Mouse (Mus musculus): ENCODE data around the gene Camsap1. TPM values are rescaled to one million over a fixed set of nuclear protein-coding genes. Genes with fewer than 3 reads are reported as not detected.
A peak's percentile ranks its signal among the peaks of the same experiment; 100 is the strongest.

The Camsap1 gene
- 12.2 TPM for polyA plus RNA-seq (2012; fragmentation: generic; extraction: Trizol)
- long read RNA-seq, experiment 1, partial matches to known transcripts: 3 of 11 reads
- long read RNA-seq, experiment 1, other reads (novel, unspliced or antisense): 8 of 11 reads
- long read RNA-seq, experiment 2, full-length matches to known transcripts: 1 of 20 reads
- long read RNA-seq, experiment 2, partial matches to known transcripts: 1 of 20 reads
- long read RNA-seq, experiment 2, other reads (novel, unspliced or antisense): 18 of 20 reads

DNA sequence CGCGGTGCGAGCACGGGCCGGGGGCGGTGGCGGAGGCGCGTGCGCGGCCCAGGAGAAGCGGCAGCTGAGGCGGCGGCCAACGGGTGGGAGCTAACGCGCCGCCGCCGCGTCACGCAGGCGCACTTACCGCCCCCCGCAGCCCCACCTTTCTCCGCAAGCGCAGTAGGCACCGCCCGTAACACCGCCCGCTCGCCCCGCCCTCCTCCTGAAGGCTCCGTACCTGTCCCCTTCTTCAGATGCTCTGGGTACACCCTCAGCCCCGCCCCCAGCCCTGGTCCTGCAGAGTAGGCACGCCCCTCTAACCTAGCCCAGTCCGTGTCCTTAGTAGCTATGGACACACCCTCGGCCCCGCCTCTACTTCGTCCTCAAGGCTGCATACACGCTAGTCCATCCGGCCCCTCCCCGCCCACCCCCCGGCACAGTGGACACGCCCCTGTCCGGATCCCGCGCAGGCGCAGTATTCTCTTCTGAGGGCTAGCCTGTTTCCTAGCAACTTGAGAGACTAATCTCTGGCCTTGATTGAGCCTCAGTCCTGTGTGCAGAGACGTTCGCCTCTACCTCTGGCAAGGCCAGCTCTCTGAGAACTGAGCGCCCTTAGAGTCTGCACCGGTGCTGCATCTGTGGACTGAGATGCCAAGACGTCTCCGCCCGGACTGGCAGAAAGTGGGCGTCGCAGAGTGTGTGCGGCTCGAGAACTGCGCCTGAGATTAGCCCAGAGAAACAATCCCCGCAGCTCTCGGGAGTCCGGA is at the start of gene Camsap1:
TSS of gene Camsap1 (minus strand) at position 124 of the 749 bp plus-strand sequence.
- Histone ChIP-seq H3K27me3 (ENCODE audit: control insufficient read depth, insufficient read depth, insufficient read length) (no peaks in the 10 kb centered on the region), H3K79me2 (ENCODE audit: control insufficient read depth, insufficient read depth) (peaks cover 45% of the 10 kb centered on the region), H3K4me3 (ENCODE audit: insufficient read depth, poor library complexity, severe bottlenecking) (peak within 1 kb of the TSS; percentile 97), H3K79me3 (ENCODE audit: low read depth) (peaks cover 42% of the 10 kb centered on the region), H3K36me3 (ENCODE audit: control insufficient read depth, insufficient read depth) (peaks cover 17% of the 10 kb centered on the region), H3ac (ENCODE audit: control insufficient read depth, insufficient read length, low read depth) (peak within 1 kb of the TSS; percentile 85)
- TF ChIP-seq MYOG (IDR thresholded peaks at IDR 0.05; ENCODE audit: control insufficient read depth, extremely low read depth, insufficient read length): no peak

DNA sequence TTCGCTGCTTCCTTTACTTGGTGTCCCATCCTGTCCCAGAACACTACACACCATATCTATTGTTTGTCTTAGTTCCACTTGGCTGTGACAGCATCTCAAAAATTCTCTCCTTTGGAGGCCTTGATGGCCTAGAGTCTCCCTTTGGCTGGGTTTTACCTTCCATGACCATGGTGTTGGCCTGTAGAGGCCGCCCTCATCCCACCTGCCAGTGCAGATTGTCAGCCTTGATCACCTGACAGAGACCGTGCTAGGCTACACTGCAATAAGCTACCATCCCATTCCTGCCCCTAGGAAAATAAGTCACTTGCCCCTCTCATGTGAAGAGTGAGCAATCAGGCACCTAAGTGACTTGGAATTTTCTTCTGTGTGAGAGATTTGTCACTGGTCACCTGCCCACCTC is 47.2 kb upstream of the Camsap1 start:
- Histone ChIP-seq H3K36me3 (ENCODE audit: control insufficient read depth, insufficient read depth) (no peaks in the 10 kb centered on the region), H3K27me3 (ENCODE audit: control insufficient read depth, insufficient read depth, insufficient read length) (peaks cover 64% of the 10 kb centered on the region), H3K79me3 (ENCODE audit: low read depth) (no peaks in the 10 kb centered on the region), H3ac (ENCODE audit: control insufficient read depth, insufficient read length, low read depth) (no peak overlapping the region), H3K4me3 (ENCODE audit: insufficient read depth, poor library complexity, severe bottlenecking) (no peak overlapping the region), H3K79me2 (ENCODE audit: control insufficient read depth, insufficient read depth) (no peaks in the 10 kb centered on the region)
- TF ChIP-seq MYOD1 (IDR thresholded peaks at IDR 0.05; ENCODE audit: control insufficient read depth, insufficient read length, low read depth): no peak
- TF ChIP-seq MYOG (IDR thresholded peaks at IDR 0.05; ENCODE audit: control insufficient read depth, extremely low read depth, insufficient read length): no peak
- TF ChIP-seq USF1 (IDR thresholded peaks at IDR 0.05; ENCODE audit: low read depth): no peak
- no peak for TF ChIP-seq CEBPB (IDR thresholded peaks at IDR 0.05; ENCODE audit: low read depth)
- no peak for TF ChIP-seq MAX (IDR thresholded peaks at IDR 0.05)
- TF ChIP-seq CTCF (IDR thresholded peaks at IDR 0.05; ENCODE audit: control insufficient read depth, insufficient read depth, insufficient read length): no peak
- TF ChIP-seq FOSL1 (IDR thresholded peaks at IDR 0.05; ENCODE audit: insufficient read depth, low read length, poor library complexity, severe bottlenecking): no peak

DNA sequence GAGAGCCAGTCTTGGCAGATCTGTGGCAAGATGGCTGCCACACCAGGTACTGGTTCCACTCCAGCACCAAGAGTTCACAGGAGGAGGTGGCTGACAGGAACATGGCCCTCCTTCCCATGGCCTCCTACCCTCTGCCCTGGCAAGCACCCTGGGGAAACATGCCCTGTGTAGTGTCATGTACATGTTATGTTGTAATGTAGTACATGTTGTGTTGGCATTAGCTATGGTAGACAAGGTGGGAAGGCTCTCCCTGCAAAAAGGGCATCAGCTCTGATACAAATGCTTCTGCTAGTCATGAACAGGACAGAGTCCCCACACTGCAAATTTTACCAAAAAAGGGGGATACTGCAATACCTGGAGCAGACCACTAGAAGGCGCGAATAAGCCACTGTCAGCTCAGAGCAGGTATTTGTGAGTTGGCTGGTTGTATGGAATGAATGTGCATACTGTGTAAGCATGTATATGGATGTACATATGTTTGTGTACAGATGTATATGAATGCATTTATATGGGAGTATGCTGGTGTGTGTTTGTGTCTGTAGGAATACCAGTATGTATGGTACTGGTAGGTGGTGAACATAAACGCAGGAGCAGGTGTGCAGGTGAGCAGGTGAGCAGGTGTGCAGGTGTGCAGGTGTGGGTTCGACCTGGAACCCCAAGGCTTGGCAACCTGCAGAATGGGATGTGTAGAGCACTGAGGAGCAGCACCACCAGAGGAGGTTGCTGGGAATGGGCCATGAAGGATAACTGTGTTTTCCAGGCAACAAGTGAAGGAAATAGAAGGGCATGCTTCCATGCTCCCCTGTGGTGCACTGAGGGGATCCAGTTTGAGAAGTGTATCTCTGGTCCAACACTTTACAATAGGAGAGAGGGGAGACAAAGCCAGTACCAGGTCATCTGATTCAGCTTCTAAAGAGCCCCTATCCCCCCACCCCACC is 41.3 kb upstream of the Camsap1 start:
- TF ChIP-seq MYOD1 (IDR thresholded peaks at IDR 0.05; ENCODE audit: control insufficient read depth, insufficient read length, low read depth) (no peak), CTCF (IDR thresholded peaks at IDR 0.05; ENCODE audit: control insufficient read depth, insufficient read depth, insufficient read length) (peak; percentile 52)
- H3K79me2 ChIP-seq (ENCODE audit: control insufficient read depth, insufficient read depth): peaks cover 19% of the 10 kb centered on the region
- H3ac ChIP-seq (ENCODE audit: control insufficient read depth, insufficient read length, low read depth): no peak overlapping the region
- peaks cover 10% of the 10 kb centered on the region for H3K79me3 ChIP-seq (ENCODE audit: low read depth)
- no peak overlapping the region for H3K4me3 ChIP-seq (ENCODE audit: insufficient read depth, poor library complexity, severe bottlenecking)
- H3K27me3 ChIP-seq (ENCODE audit: control insufficient read depth, insufficient read depth, insufficient read length): peaks cover 19% of the 10 kb centered on the region
- no peaks in the 10 kb centered on the region for H3K36me3 ChIP-seq (ENCODE audit: control insufficient read depth, insufficient read depth)

DNA sequence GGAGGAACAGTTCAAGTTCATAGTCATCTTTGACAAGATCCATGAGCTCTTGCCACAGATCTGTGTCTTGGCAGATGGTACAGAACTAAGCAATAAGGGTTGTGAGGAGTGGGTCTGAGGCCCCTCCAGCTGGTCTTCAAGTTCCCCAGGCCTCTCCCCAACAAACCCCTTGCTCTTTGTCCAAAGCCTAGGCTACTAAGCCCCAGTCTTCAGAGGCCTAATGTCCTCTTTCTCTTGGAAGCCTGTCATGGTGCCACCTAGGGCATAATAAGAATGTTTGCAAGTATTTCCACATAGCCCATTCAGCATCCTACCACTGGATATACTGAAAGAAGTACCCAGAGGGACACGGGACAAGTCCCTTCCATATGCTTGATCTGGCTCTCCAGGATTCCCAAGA is 39.5 kb upstream of the Camsap1 start:
- H3K4me3 ChIP-seq (ENCODE audit: insufficient read depth, poor library complexity, severe bottlenecking): no peak overlapping the region
- no peaks in the 10 kb centered on the region for H3K36me3 ChIP-seq (ENCODE audit: control insufficient read depth, insufficient read depth)
- H3K27me3 ChIP-seq (ENCODE audit: control insufficient read depth, insufficient read depth, insufficient read length): peaks cover 10% of the 10 kb centered on the region
- H3K79me2 ChIP-seq (ENCODE audit: control insufficient read depth, insufficient read depth): peaks cover 37% of the 10 kb centered on the region
- no peak overlapping the region for H3ac ChIP-seq (ENCODE audit: control insufficient read depth, insufficient read length, low read depth)
- H3K79me3 ChIP-seq (ENCODE audit: low read depth): peaks cover 25% of the 10 kb centered on the region
- TF ChIP-seq FOSL1 (IDR thresholded peaks at IDR 0.05; ENCODE audit: insufficient read depth, low read length, poor library complexity, severe bottlenecking) (no peak), MYOD1 (IDR thresholded peaks at IDR 0.05; ENCODE audit: control insufficient read depth, insufficient read length, low read depth) (no peak), CEBPB (IDR thresholded peaks at IDR 0.05; ENCODE audit: low read depth) (no peak), USF1 (IDR thresholded peaks at IDR 0.05; ENCODE audit: low read depth) (no peak), MYOG (IDR thresholded peaks at IDR 0.05; ENCODE audit: control insufficient read depth, extremely low read depth, insufficient read length) (no peak), CTCF (IDR thresholded peaks at IDR 0.05; ENCODE audit: control insufficient read depth, insufficient read depth, insufficient read length) (no peak), MAX (IDR thresholded peaks at IDR 0.05) (no peak)

DNA sequence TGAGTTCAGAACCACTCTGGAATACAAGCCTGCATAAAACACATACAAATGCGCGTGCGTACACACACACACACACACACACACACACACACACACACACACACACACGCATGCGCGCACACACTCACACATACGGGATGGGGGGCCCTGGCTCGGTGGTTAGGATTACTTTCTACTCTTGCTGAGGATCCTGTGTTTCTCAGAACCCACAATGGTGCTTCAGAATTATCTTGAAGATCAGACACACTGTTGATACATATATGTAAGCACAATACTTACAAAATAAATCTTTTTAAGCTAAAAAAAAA is 39.1 kb upstream of the Camsap1 start:
- TF ChIP-seq MAX (IDR thresholded peaks at IDR 0.05): no peak
- no peak for TF ChIP-seq FOSL1 (IDR thresholded peaks at IDR 0.05; ENCODE audit: insufficient read depth, low read length, poor library complexity, severe bottlenecking)
- TF ChIP-seq USF1 (IDR thresholded peaks at IDR 0.05; ENCODE audit: low read depth): no peak
- no peak for TF ChIP-seq MYOD1 (IDR thresholded peaks at IDR 0.05; ENCODE audit: control insufficient read depth, insufficient read length, low read depth)
- no peak for TF ChIP-seq CEBPB (IDR thresholded peaks at IDR 0.05; ENCODE audit: low read depth)
- TF ChIP-seq CTCF (IDR thresholded peaks at IDR 0.05; ENCODE audit: control insufficient read depth, insufficient read depth, insufficient read length): no peak
- no peak for TF ChIP-seq MYOG (IDR thresholded peaks at IDR 0.05; ENCODE audit: control insufficient read depth, extremely low read depth, insufficient read length)
- no peak overlapping the region for H3K4me3 ChIP-seq (ENCODE audit: insufficient read depth, poor library complexity, severe bottlenecking)
- no peak overlapping the region for H3ac ChIP-seq (ENCODE audit: control insufficient read depth, insufficient read length, low read depth)
- peaks cover 29% of the 10 kb centered on the region for H3K79me3 ChIP-seq (ENCODE audit: low read depth)
- peaks cover 41% of the 10 kb centered on the region for H3K79me2 ChIP-seq (ENCODE audit: control insufficient read depth, insufficient read depth)
- no peaks in the 10 kb centered on the region for H3K36me3 ChIP-seq (ENCODE audit: control insufficient read depth, insufficient read depth)
- H3K27me3 ChIP-seq (ENCODE audit: control insufficient read depth, insufficient read depth, insufficient read length): peaks cover 8% of the 10 kb centered on the region

All from C2C12 (cell line).